Mouse (Mus musculus) midbrain, embryonic 14.5 days (tissue): ENCODE data around the gene Sult1a1. TPM values are rescaled to one million over a fixed set of nuclear protein-coding genes. Genes with fewer than 3 reads are reported as not detected.

ENCODE experiments used
- ATAC-seq: fragments of 200-750 bp; cut with Nextera tagmentation; 2 replicates; pipeline ENCODE4 v1.8.0; 2017; ENCODE audit warnings: moderate number of reproducible peaks, moderate library complexity; ENCODE audit not compliant: low FRiP score, low TSS enrichment
- DNase-seq: peaks from one replicate; pipeline ENCODE4 v3.0.0-alpha.2; 2015
- H3K27ac ChIP-seq: fragments of 300-500 bp; sonication (generic); replicated peaks from 2 replicates; pipeline ENCODE4 v1.5.1; 2014; ENCODE audit warnings: mild to moderate bottlenecking, low read depth, low read length, moderate library complexity
- H3K27me3 ChIP-seq: fragments of 300-500 bp; sonication (generic); 2 replicates; pipeline ENCODE4 v1.6.1; 2014; ENCODE audit warnings: low read length, control low read depth, mixed read lengths; ENCODE audit not compliant: control insufficient read depth, insufficient read depth
- H3K36me3 ChIP-seq: fragments of 300-500 bp; sonication (generic); 2 replicates; pipeline ENCODE4 v1.6.1; 2014; ENCODE audit warnings: low read length, control low read depth; ENCODE audit not compliant: control insufficient read depth, insufficient read depth
- H3K4me1 ChIP-seq: fragments of 300-500 bp; sonication (generic); 2 replicates; pipeline ENCODE4 v1.6.1; 2014; ENCODE audit warnings: mild to moderate bottlenecking, antibody characterized with exemption, low read length, control low read depth; ENCODE audit not compliant: control insufficient read depth, insufficient read depth
- H3K4me2 ChIP-seq: fragments of 300-500 bp; sonication (generic); 2 replicates; pipeline ENCODE4 v1.6.1; 2014; ENCODE audit warnings: mild to moderate bottlenecking, low read length, moderate library complexity
- H3K4me3 ChIP-seq: fragments of 300-500 bp; sonication (generic); replicated peaks from 2 replicates; pipeline ENCODE4 v1.5.1; 2014; ENCODE audit warnings: low read depth, low read length
- H3K9ac ChIP-seq: fragments of 300-500 bp; sonication (generic); replicated peaks from 2 replicates; pipeline ENCODE4 v1.6.1; 2014; ENCODE audit warnings: mild to moderate bottlenecking, low read length, moderate library complexity
- H3K9me3 ChIP-seq: fragments of 300-500 bp; sonication (generic); 2 replicates; pipeline ENCODE4 v1.6.1; 2016; ENCODE audit warnings: low read length, control low read depth, mixed read lengths; ENCODE audit not compliant: control insufficient read depth
- WGBS: fragments of 180-500 bp; shearing (Covaris S2); extraction: QIAGEN DNeasy Blood & Tissue Kit; methylation state at CpG from one replicate; pipeline ENCODE4 v1.1.7; 2014; 5-methylcytosine and 5-hydroxymethylcytosine counted together
- polyA plus RNA-seq: library from polyadenylated mRNA; unstranded; fragments of >200 nt; fragmentation: Nextera tagmentation; extraction: Ambion mirVana; gene quantifications from 2 replicates; pipeline ENCODE4 v1.2.1, GENCODE M21; 2014

The Sult1a1 gene
- polyA plus RNA-seq, 1 experiment from 2014 or later: 2.6 TPM

DNA sequence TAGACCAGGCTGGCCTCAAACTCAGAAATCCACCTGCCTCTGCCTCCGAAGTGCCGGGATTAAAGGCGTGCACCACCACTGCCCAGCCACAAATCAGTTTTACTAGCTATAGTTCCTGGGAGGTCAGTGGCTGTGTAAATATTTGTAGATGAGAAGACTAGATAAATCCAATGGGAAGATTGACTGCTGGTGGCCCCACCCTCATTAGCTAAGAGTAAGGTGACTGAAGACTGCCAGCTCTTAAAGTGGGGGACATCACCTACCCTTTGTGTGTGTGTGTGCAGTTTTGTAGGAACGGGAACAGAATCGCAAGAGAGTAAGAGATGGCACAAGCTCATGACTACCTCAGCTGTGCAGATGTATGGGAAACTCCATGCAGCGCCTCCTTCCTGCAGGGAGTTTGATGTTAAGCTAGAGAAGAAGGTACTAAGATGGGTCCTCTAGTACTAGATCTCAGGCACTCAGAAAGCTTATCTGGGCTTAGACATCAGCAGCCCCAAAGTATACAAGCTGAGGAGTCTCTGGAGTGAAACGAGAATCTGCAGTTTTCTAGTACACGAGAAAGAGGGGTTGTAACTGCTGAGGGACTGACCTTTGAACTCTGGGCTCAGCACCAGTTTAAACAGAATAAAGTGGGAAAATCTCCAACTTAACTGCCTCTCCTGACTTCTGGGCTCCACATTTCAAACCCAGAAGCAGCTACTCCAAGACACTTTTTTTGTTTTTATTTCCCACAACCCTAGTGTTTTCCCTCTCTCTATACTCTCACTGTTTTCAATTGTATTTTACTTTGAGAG is 2.5 kb upstream of the Sult1a1 start:
- H3K4me2 ChIP-seq: no peak overlapping the region
- no peak for DNase-seq
- peaks cover 6% of the 10 kb centered on the region; the same call in 1 of the 2 replicates for H3K36me3 ChIP-seq
- H3K27me3 ChIP-seq: no peaks in the 10 kb centered on the region
- no peaks in the 10 kb centered on the region for H3K4me1 ChIP-seq
- ATAC-seq: no peak
- H3K4me3 ChIP-seq: no peak overlapping the region
- no peak overlapping the region for H3K9ac ChIP-seq
- H3K27ac ChIP-seq: no peak overlapping the region
- H3K9me3 ChIP-seq: no peaks in the 10 kb centered on the region
- 90% methylated on average over 8 of the region's 8 CpGs for WGBS

- WGBS: 77% methylated on average over 4 of the region's 4 CpGs
- H3K9ac ChIP-seq: no peak overlapping the region
- H3K36me3 ChIP-seq: peaks cover 21% of the 10 kb centered on the region
- H3K27ac ChIP-seq: no peak overlapping the region
- DNase-seq (no peak), ATAC-seq (no peak)
- H3K9me3 ChIP-seq: no peaks in the 10 kb centered on the region
- H3K4me3 ChIP-seq: no peak overlapping the region
- no peak overlapping the region for H3K4me2 ChIP-seq
- H3K27me3 ChIP-seq: no peaks in the 10 kb centered on the region
- no peaks in the 10 kb centered on the region for H3K4me1 ChIP-seq
These were observed 494 bp upstream of the Sult1a1 start for GRCm38 (mm10) chr7:126676631-126677220.

- H3K4me1 ChIP-seq: no peaks in the 10 kb centered on the region
- no peak overlapping the region for H3K27ac ChIP-seq
- no peak overlapping the region for H3K4me2 ChIP-seq
- H3K36me3 ChIP-seq: peaks cover 34% of the 10 kb centered on the region
- 94% methylated on average over 8 of the region's 8 CpGs for WGBS
- no peak overlapping the region for H3K9ac ChIP-seq
- DNase-seq (no peak), ATAC-seq (no peak)
- H3K4me3 ChIP-seq: no peak overlapping the region
- no peaks in the 10 kb centered on the region for H3K27me3 ChIP-seq
- no peaks in the 10 kb centered on the region for H3K9me3 ChIP-seq
These were observed 1.1 kb downstream of the Sult1a1 start for GRCm38 (mm10) chr7:126675104-126675503.

DNA sequence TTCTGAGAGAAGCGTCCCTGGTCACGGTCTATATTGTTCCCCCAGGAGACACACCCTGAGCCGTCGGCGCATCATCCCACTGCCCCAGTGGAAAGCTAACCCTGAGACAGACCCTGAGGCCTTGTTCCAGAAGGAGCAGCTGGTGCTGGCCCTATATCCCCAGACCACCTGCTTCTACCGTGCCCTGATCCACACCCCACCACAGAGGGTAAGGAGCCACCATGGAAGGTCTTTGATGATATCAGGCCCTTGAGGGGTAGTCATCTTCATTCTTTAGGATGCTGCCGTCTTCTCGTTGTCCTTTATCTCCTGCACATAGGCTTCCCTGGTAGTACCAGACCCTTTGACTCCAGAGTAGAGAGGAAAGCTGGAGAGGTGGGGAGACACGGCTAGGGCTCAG is 4.1 kb downstream of the Sult1a1 start:
- H3K9me3 ChIP-seq: no peaks in the 10 kb centered on the region
- H3K36me3 ChIP-seq: peaks cover 37% of the 10 kb centered on the region
- ATAC-seq: no peak
- no peaks in the 10 kb centered on the region for H3K27me3 ChIP-seq
- H3K27ac ChIP-seq: no peak overlapping the region
- no peak overlapping the region for H3K4me2 ChIP-seq
- H3K9ac ChIP-seq: no peak overlapping the region
- no peak for DNase-seq
- 93% methylated on average over 9 of the region's 9 CpGs for WGBS
- H3K4me3 ChIP-seq: no peak overlapping the region
- no peaks in the 10 kb centered on the region for H3K4me1 ChIP-seq

- H3K4me3 ChIP-seq: no peak overlapping the region
- H3K4me1 ChIP-seq: no peaks in the 10 kb centered on the region
- H3K9me3 ChIP-seq: no peaks in the 10 kb centered on the region
- ATAC-seq (no peak), DNase-seq (no peak)
- no peak overlapping the region for H3K9ac ChIP-seq
- H3K27me3 ChIP-seq: no peaks in the 10 kb centered on the region
- H3K4me2 ChIP-seq: no peak overlapping the region
- WGBS: 92% methylated on average over 3 of the region's 3 CpGs
- no peak overlapping the region for H3K27ac ChIP-seq
- peaks cover 49% of the 10 kb centered on the region for H3K36me3 ChIP-seq
These were observed 6.1 kb downstream of the Sult1a1 start for GRCm38 (mm10) chr7:126670152-126670551.

DNA sequence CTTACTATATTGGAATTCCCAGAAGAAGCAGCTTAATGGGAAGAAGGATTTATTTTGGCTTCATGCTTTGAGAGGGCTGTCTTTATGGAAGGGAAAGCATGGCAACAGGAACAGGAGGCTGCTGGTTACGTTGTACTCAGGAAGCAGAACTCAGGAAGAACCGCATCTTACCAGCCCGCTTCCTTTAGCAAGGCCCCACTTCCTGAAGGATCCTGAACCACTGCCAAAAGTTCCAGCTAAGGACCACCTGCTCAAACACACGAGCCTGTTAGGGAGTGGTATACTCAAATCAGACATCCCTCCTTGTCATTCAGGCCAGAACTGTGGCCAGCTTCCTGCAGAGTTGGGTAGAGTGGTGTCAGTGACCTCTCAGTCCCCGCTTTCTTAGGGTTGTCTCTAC is 7.8 kb downstream of the Sult1a1 start:
- no peak for DNase-seq
- H3K36me3 ChIP-seq: peaks cover 64% of the 10 kb centered on the region
- H3K9me3 ChIP-seq: no peaks in the 10 kb centered on the region
- 92% methylated on average over 5 of the region's 5 CpGs for WGBS
- no peaks in the 10 kb centered on the region for H3K27me3 ChIP-seq
- ATAC-seq: no peak
- no peak overlapping the region for H3K9ac ChIP-seq
- no peak overlapping the region for H3K4me2 ChIP-seq
- no peak overlapping the region for H3K4me3 ChIP-seq
- H3K4me1 ChIP-seq: no peaks in the 10 kb centered on the region
- no peak overlapping the region for H3K27ac ChIP-seq

GRCm38 (mm10) chr7:126667495-126668090 is 8.6 kb downstream of the Sult1a1 start:
- Histone ChIP-seq H3K27me3 (no peaks in the 10 kb centered on the region), H3K9ac (no peak overlapping the region), H3K36me3 (peaks cover 63% of the 10 kb centered on the region), H3K4me1 (no peaks in the 10 kb centered on the region), H3K27ac (no peak overlapping the region), H3K4me2 (no peak overlapping the region), H3K9me3 (no peaks in the 10 kb centered on the region), H3K4me3 (no peak overlapping the region)
- WGBS: 89% methylated on average over 9 of the region's 9 CpGs
- DNase-seq (no peak), ATAC-seq (no peak)

- WGBS: 98% methylated on average over 3 of the region's 3 CpGs
- no peak for ATAC-seq
- Histone ChIP-seq H3K4me2 (no peak overlapping the region), H3K9me3 (no peaks in the 10 kb centered on the region), H3K4me1 (no peaks in the 10 kb centered on the region), H3K36me3 (peaks cover 46% of the 10 kb centered on the region), H3K4me3 (no peak overlapping the region), H3K27me3 (no peaks in the 10 kb centered on the region), H3K27ac (no peak overlapping the region), H3K9ac (no peak overlapping the region)
- DNase-seq: no peak
These were observed 11.0 kb downstream of the Sult1a1 start for GRCm38 (mm10) chr7:126665269-126665668.

DNA sequence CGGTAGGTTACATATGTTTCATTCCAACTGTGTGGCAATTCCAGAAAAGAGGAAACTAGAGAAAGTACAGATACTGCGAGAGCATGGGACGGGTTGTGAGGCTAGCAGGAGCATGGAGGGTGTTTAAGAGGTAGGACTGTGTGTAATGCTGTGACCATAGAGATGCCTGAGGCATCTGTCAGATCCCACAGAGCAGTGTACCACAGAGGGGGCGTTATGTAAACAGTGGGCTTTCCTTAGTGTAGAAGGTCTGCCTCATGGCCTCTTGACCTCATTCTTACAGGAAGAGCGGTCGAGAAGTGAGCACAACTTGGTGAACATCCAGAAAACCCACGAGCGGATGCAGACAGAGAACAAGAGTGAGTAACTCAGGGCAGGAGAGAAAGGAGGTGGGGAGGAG is 12.6 kb downstream of the Sult1a1 start:
- Histone ChIP-seq H3K9me3 (no peaks in the 10 kb centered on the region), H3K27me3 (no peaks in the 10 kb centered on the region), H3K4me3 (no peak overlapping the region), H3K9ac (no peak overlapping the region), H3K4me2 (no peak overlapping the region), H3K27ac (no peak overlapping the region), H3K4me1 (no peaks in the 10 kb centered on the region), H3K36me3 (peaks cover 45% of the 10 kb centered on the region)
- DNase-seq: no peak
- ATAC-seq: no peak
- 84% methylated on average over 8 of the region's 8 CpGs for WGBS
